Mouse (Mus musculus) adrenal gland, adult (tissue): ENCODE data around the gene Zfp248.

ENCODE experiments used
- DNase-seq, 2 experiments: peaks; one replicate each; pipeline ENCODE4 v3.0.0; 2022 to 2023; ENCODE audit warnings: low spot score in 1 of 2; ENCODE audit not compliant: inconsistent age in 2 of 2

Gene Zfp248

GRCm38 (mm10) chr6:118455042-118455631 is at the start of gene Zfp248:
Zfp248 (minus strand) TSS chr6:118455528.
- peak; percentile 94 to 97 for DNase-seq

DNA sequence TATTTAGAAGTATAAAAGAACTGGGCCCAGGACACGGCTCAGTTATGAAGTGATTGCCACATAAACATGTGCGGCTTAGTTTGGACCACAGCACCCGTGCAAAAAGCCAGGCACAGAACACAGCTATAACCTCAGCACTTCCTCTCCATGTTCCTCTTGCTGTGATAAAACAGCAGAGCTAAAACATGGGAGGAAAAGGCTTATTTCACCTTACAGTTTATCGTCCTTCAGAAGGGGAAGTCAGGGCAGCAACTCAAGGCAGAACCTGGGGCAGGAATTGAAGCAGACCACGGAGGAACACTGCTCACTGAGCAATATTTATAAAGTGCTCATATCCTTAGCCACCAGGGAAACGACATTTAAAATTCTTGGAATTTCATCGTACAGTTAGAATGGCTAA is 43.7 kb upstream of the Zfp248 start:
- DNase-seq, result no peak

GRCm38 (mm10) chr6:118482125-118482524 is 26.8 kb upstream of the Zfp248 start:
- DNase-seq, result no peak

DNA sequence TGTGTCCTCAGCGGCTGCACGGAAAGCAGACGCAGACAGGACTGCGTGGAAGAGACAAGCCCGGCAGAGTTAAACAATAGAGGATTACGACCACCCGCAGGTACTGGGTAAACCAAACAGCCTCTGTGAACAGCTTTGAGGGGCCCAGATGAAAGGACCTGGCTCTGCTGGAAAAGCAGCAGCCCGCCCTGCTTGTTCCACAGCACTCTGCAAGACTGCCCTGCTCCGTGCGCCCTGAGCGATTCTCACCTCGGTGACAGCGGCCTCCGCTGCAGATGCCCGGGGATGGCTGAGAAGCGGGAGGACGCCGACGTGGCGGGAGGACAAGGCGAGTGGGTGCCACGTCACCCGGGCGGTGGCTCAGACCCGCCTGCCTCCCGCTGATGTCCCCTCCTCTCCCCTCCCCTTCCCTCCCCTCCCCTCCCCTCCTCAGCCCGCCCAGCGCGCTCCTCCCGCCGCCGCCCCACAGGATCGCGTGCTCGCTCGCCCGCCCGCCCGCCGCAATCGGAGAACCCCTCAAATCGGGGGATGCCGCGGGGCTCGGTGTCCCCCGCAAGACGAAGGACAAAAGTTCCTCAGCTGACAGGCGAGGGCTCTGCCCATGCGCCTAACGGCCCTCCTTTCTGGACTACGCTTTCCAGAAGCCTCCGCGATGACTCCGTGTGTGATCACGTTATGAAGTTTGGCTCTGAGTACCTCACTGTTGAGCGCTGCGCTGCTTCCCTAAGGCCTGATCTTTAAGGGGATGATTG is 23.8 kb upstream of the Zfp248 start, which contains the start of gene Zfp9:
Gene Zfp9, minus strand, starts transcription at position 364 of the 752 bp plus-strand sequence.
- DNase-seq, result peak; percentile 90 to 94

GRCm38 (mm10) chr6:118477875-118478785 is 22.8 kb upstream of the Zfp248 start:
- peak in 1 of 2 experiments; percentile 29 for DNase-seq

GRCm38 (mm10) chr6:118462069-118462705 is 6.9 kb upstream of the Zfp248 start:
- DNase-seq, result no peak

DNA sequence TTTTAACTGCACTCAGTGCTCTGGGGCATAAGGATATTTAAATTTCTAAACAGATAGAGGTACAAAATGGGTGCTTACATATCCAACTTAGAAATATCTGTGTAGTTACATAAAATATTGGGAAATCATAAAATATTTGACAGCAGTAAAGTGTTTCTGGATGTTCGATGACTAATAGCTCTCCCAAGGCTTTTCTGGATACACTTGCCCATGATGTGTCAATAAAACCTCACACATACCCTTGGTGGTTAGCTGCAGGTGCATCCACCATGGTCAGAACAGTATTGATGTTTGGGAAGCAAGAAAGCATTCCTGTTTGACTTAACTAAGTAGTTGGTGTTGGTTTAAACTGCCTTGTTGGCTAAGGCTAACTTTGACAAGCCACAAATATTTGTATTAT is 2.4 kb upstream of the Zfp248 start:
- DNase-seq, result peak in 1 of 2 experiments; percentile 53

GRCm38 (mm10) chr6:118454452-118454851 is 876 bp downstream of the Zfp248 start:
- peak; percentile 31 to 66 for DNase-seq

- DNase-seq, result no peak
These were observed 23.8 kb downstream of the Zfp248 start for GRCm38 (mm10) chr6:118431502-118431901.

- no peak for DNase-seq
These were observed 28.7 kb downstream of the Zfp248 start for GRCm38 (mm10) chr6:118426666-118427065.

GRCm38 (mm10) chr6:118419050-118419920 is 36.0 kb downstream of the Zfp248 start, which contains the start of gene Bms1:
Bms1 (minus strand) TSS chr6:118419474.
- DNase-seq, result peak; percentile 95 to 99

DNA sequence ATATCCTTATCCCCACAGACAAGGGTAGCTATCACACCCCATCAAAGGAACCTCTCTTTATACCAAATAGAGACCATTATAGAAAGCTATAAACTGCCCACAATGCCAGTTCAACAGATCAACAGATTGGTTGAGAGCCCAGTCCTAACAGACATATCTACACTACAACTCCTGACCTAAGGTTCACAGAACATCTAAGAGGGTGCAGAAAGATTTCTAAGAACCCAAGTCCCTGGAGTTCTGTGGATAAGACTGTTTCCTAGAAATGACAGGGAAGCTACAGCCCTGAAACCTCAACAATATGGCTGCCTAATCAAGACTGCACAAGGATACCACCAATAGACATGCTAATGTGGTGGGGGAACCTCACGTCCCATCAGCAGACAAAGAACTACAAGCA is 44.9 kb downstream of the Zfp248 start:
- no peak for DNase-seq

DNA sequence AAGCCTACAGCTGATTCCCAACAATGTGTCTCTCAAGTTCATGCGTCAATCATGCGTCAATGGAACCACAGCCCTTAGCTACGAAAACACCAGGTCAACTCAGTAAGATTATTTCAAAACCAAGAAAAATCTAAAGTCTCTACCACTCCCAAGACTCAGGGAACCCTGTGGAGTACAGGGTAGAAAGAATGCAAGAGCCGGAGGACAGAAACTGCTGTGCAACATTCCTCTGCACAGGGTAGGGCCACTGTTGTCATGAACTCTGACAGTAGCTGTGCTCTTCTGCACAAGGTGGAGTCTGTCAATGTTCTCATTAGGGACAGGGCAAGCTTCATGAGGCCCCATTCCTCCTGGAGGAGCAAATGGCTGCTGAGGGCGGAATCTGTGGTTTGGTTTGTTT is 46.8 kb downstream of the Zfp248 start:
- no peak for DNase-seq

DNA sequence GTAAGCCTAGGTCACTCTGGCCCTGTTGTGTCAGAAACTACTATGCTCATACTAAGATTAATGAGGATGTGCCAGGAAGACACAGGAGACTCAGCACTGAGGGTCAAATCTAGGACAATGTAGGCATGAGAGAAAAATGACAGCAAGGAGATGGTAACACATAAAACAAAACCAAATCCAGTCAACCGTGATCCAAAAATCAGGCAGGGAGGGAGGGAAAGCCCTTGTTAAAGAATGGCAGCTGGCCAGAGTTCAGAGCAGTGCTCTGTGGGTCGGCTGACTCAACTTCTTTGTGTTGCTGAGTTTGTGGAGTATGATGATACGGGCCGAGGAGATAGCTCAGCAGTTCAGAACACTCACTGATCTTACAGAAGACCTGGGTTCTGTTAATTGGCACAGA is 48.9 kb downstream of the Zfp248 start:
- DNase-seq, result peak; percentile 18 to 72

GRCm38 (mm10) chr6:118390746-118391145 is 64.6 kb downstream of the Zfp248 start:
- DNase-seq, result no peak

DNA sequence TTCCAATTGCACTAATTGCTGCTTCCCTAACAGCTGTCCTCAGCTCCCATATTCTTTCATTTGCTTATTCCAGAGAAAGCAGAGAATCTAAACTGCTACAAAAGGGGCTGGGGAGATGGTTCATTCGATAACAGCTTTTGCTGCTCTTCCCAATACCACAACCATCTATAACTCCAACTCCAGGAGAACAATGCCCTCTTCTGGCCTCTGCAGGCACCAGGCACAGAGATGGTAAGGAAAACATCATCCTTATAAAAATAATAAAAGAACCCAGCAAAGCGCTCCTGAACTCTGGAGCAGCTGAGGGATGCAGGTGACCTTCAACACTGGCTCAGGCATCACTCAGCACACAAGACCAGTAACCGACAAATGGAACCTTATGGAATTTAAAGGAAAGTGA is 69.4 kb downstream of the Zfp248 start:
- DNase-seq, result no peak

DNA sequence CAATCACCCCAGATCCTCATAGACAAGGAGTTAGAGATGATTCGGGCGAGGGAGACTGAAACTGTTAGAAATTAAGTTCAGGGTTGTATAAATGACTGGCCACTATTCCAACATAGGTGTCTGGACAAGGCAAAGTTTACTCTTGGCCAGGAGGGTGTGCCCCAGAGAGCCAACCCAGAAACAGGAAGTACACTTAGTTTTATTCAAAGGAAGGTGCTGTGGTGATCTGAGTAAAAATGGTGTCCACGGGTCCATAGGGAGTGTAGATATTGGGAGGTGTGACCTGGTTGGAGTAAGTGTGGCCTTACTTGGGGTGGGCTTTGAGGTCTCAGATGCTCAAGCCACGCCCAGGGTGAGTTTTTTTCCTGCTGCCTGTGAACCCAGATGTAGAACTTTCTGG is 74.1 kb downstream of the Zfp248 start:
- no peak for DNase-seq

- no peak for DNase-seq
These were observed 74.7 kb downstream of the Zfp248 start for GRCm38 (mm10) chr6:118380630-118381029.

- DNase-seq, result peak; percentile 39 to 71
These were observed 75.7 kb downstream of the Zfp248 start for GRCm38 (mm10) chr6:118379451-118380167.
